Mouse (Mus musculus) liver, adult 2 months (tissue): Measurements from ENCODE around the gene Pdk2.

Source experiments
- CTCF ChIP-seq: fragments of 200-500 bp; IDR thresholded peaks from 2 replicates; pipeline ENCODE4 v1.5.1; 2011; ENCODE audit warnings: low read depth, low read length, control low read depth
- POLR2A ChIP-seq: fragments of 200-500 bp; IDR thresholded peaks from 2 replicates; pipeline ENCODE4 v1.6.1; 2011; ENCODE audit warnings: low read length, control low read depth; ENCODE audit not compliant: insufficient read depth; ENCODE audit errors: extremely low read depth

DNA sequence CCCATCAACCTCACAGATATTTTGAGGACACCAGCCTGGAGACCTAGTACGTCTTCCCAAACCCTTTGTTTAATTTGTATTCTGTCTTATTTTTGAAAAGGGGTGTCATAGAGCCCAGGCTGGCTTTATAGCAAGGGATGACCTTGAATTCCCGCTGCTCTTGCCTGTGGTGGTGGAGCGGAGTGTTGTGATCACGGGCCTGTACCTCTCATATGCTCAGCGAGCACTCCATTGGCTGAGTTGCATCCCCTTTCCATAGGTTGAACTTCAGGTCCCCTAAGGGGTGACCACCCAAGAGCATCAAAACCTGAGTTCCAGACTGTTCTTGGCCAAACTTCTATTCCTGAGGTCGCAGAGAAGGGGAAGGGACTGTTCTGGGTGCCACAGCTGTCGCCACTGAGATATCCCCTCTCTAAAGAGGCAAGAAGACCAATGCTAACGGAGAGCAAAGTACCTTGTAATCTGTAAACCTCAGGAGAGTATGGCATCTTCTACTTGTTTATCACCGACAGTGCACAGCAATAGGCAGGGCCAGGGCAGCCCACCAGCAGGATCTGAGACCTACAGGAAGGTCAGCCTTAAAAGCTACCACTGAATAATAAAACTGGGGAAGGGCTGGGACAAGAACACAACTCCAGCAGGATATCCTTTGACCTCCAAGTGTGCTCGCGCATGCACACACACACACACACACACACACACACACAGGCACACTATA lies 61.5 kb downstream of the Pdk2 start:
- TF ChIP-seq CTCF, result no peak
- no peak for TF ChIP-seq POLR2A
